Mouse (Mus musculus) myocyte (in vitro differentiated cells): Measurements from ENCODE around the gene Pogk. TPM values are rescaled to one million over a fixed set of nuclear protein-coding genes. Genes with fewer than 3 reads are reported as not detected.
A peak's percentile ranks its signal among the peaks of the same experiment; 100 is the strongest.

Experiments used
- H3K27me3 ChIP-seq: one replicate; pipeline ENCODE4 v1.6.1; 2011; ENCODE audit not compliant: control insufficient read depth, insufficient read depth, insufficient read length
- H3K36me3 ChIP-seq: one replicate; pipeline ENCODE4 v1.6.1; 2011; ENCODE audit not compliant: control insufficient read depth, insufficient read depth
- H3K4me2 ChIP-seq: one replicate; pipeline ENCODE4 v1.6.1; 2011; ENCODE audit warnings: low read depth, control low read depth
- H3K4me3 ChIP-seq: one replicate; pipeline ENCODE4 v1.5.1; 2011; ENCODE audit warnings: mild to moderate bottlenecking, control low read depth, moderate library complexity
- H3K79me2 ChIP-seq: one replicate; pipeline ENCODE4 v1.6.1; 2011; ENCODE audit not compliant: control insufficient read depth, insufficient read depth
- H3ac ChIP-seq: one replicate; pipeline ENCODE4 v1.6.1; 2011; ENCODE audit not compliant: control insufficient read depth, insufficient read length
- CEBPB ChIP-seq: IDR thresholded peaks from 2 replicates; pipeline ENCODE4 v1.6.1; 2011; ENCODE audit warnings: mild to moderate bottlenecking, moderate library complexity; ENCODE audit not compliant: poor library complexity, insufficient read depth, severe bottlenecking
- E2F4 ChIP-seq: IDR thresholded peaks from one replicate; pipeline ENCODE4 v1.6.1; 2011; ENCODE audit warnings: mild to moderate bottlenecking, control low read depth, moderate library complexity; ENCODE audit not compliant: insufficient read depth
- MAX ChIP-seq: IDR thresholded peaks from one replicate; pipeline ENCODE4 v1.6.1; 2011; ENCODE audit warnings: low read depth, mild to moderate bottlenecking, control low read depth
- MYOD1 ChIP-seq, 3 experiments: IDR thresholded peaks; one replicate each; pipeline ENCODE4 v1.6.1; 2011; ENCODE audit warnings: control low read depth in 2 of 3, low read depth in 2 of 3, mild to moderate bottlenecking in 2 of 3, moderate library complexity in 1 of 3; ENCODE audit not compliant: insufficient read length in 2 of 3, control insufficient read depth in 1 of 3
- MYOG ChIP-seq, 3 experiments: IDR thresholded peaks; one replicate each; pipeline ENCODE4 v1.6.1; 2011; ENCODE audit warnings: control low read depth in 2 of 3, low read depth in 2 of 3, mild to moderate bottlenecking in 2 of 3; ENCODE audit not compliant: insufficient read length in 2 of 3, control insufficient read depth in 1 of 3, insufficient read depth in 1 of 3
- POLR2A ChIP-seq: IDR thresholded peaks from one replicate; pipeline ENCODE4 v1.6.1; 2011; ENCODE audit warnings: low read depth, mild to moderate bottlenecking, control low read depth, moderate library complexity; ENCODE audit not compliant: insufficient read length
- POLR2AphosphoS2 ChIP-seq: IDR thresholded peaks from one replicate; pipeline ENCODE4 v1.6.1; 2011; ENCODE audit warnings: low read depth, control low read depth; ENCODE audit not compliant: insufficient read length
- REST ChIP-seq: IDR thresholded peaks from one replicate; pipeline ENCODE4 v1.6.1; 2011; ENCODE audit warnings: mild to moderate bottlenecking, control low read depth, moderate library complexity; ENCODE audit not compliant: insufficient read depth, insufficient read length
- SRF ChIP-seq: IDR thresholded peaks from one replicate; pipeline ENCODE4 v1.6.1; 2011; ENCODE audit warnings: low read depth; ENCODE audit not compliant: control insufficient read depth, insufficient read length
- TCF12 ChIP-seq: IDR thresholded peaks from one replicate; pipeline ENCODE4 v1.6.1; 2011; ENCODE audit warnings: mild to moderate bottlenecking, control low read depth; ENCODE audit not compliant: poor library complexity, insufficient read depth, severe bottlenecking
- TCF3 ChIP-seq: IDR thresholded peaks from one replicate; pipeline ENCODE4 v1.6.1; 2011; ENCODE audit warnings: low read depth, control low read depth; ENCODE audit not compliant: insufficient read length
- USF1 ChIP-seq: IDR thresholded peaks from one replicate; pipeline ENCODE4 v1.6.1; 2011; ENCODE audit warnings: low read depth, mild to moderate bottlenecking, control low read depth, moderate library complexity
- polyA plus RNA-seq: library from polyadenylated mRNA; unstranded; fragments of >200 nt; fragmentation: generic; extraction: Trizol; gene quantifications from one replicate; pipeline ENCODE4 v1.2.1, GENCODE M21; 2012; ENCODE audit warnings: missing spikeins

Pogk gene
- polyA plus RNA-seq, 1 experiment: 6.2 TPM

DNA sequence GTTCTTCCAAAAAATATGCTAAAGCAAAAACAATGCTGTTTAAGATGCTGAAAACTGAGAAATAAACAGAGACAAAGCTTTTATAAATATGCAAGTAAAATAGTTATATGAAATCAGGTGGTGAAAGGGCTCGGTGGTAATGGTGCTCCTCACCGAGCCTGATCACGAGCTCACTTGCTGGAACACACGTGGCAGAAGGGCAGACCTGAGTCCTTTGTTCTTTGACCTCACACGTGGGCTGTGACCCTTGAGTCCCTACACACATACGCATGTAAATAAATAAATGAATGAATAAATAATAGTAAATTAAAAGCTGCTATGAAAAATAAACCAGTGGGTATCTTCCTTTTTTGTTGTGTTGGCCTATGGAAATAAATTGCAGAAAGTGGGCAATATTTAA, 32.5 kb downstream of the Pogk start:
- no peak overlapping the region for H3K4me3 ChIP-seq
- H3K27me3 ChIP-seq: peaks cover 5% of the 10 kb centered on the region
- H3K4me2 ChIP-seq: no peak overlapping the region
- H3K36me3 ChIP-seq: no peaks in the 10 kb centered on the region
- no peak overlapping the region for H3ac ChIP-seq
- TF ChIP-seq USF1 (no peak), CEBPB (no peak), TCF3 (no peak), POLR2AphosphoS2 (no peak), MYOG (IDR thresholded peaks at IDR 0.05; ENCODE audit: control insufficient read depth in 1 of 3, insufficient read depth in 1 of 3, insufficient read length in 2 of 3, low read depth in 2 of 3) (no peak), POLR2A (no peak), MAX (no peak), TCF12 (no peak), MYOD1 (IDR thresholded peaks at IDR 0.05; ENCODE audit: control insufficient read depth in 1 of 3, insufficient read length in 2 of 3, low read depth in 2 of 3) (no peak), E2F4 (no peak), SRF (no peak), REST (no peak)
- H3K79me2 ChIP-seq: peaks cover 25% of the 10 kb centered on the region

GRCm38 (mm10) chr1:166363122-166363521, 46.5 kb downstream of the Pogk start:
- H3ac ChIP-seq: no peak overlapping the region
- TF ChIP-seq USF1 (no peak), TCF3 (no peak), REST (no peak), CEBPB (no peak), MYOG (IDR thresholded peaks at IDR 0.05; ENCODE audit: control insufficient read depth in 1 of 3, insufficient read depth in 1 of 3, insufficient read length in 2 of 3, low read depth in 2 of 3) (no peak), MYOD1 (IDR thresholded peaks at IDR 0.05; ENCODE audit: control insufficient read depth in 1 of 3, insufficient read length in 2 of 3, low read depth in 2 of 3) (no peak), SRF (no peak), MAX (no peak), POLR2AphosphoS2 (no peak), POLR2A (no peak), TCF12 (no peak), E2F4 (no peak)
- no peaks in the 10 kb centered on the region for H3K79me2 ChIP-seq

GRCm38 (mm10) chr1:166362659-166363058, 47.0 kb downstream of the Pogk start:
- H3K27me3 ChIP-seq: peaks cover 5% of the 10 kb centered on the region
- no peaks in the 10 kb centered on the region for H3K79me2 ChIP-seq
- TF ChIP-seq MYOD1 (IDR thresholded peaks at IDR 0.05; ENCODE audit: control insufficient read depth in 1 of 3, insufficient read length in 2 of 3, low read depth in 2 of 3): no peak
- no peak for TF ChIP-seq SRF
- TF ChIP-seq TCF3: no peak
- no peak overlapping the region for H3K4me2 ChIP-seq
- no peak overlapping the region for H3ac ChIP-seq
- no peak overlapping the region for H3K4me3 ChIP-seq
- no peaks in the 10 kb centered on the region for H3K36me3 ChIP-seq

More at GRCm38 (mm10) chr1:166363122-166363521, 46.5 kb downstream of the Pogk start:
- Histone ChIP-seq H3K27me3 (peaks cover 5% of the 10 kb centered on the region), H3K4me3 (no peak overlapping the region), H3K4me2 (no peak overlapping the region), H3K36me3 (no peaks in the 10 kb centered on the region)

- Histone ChIP-seq H3K4me2 (no peak overlapping the region), H3K79me2 (no peaks in the 10 kb centered on the region)
Measured at GRCm38 (mm10) chr1:166361842-166362241, 47.8 kb downstream of the Pogk start.

GRCm38 (mm10) chr1:166360896-166361295, 48.8 kb downstream of the Pogk start:
- H3K27me3 ChIP-seq: peaks cover 5% of the 10 kb centered on the region
- H3K4me3 ChIP-seq: no peak overlapping the region
- H3K4me2 ChIP-seq: peak overlapping the region; percentile 39
- TF ChIP-seq TCF12: no peak
- no peak for TF ChIP-seq POLR2AphosphoS2
- no peak for TF ChIP-seq SRF
- TF ChIP-seq MYOD1 (IDR thresholded peaks at IDR 0.05; ENCODE audit: control insufficient read depth in 1 of 3, insufficient read length in 2 of 3, low read depth in 2 of 3): no peak
- TF ChIP-seq MAX: no peak
- no peak for TF ChIP-seq MYOG (IDR thresholded peaks at IDR 0.05; ENCODE audit: control insufficient read depth in 1 of 3, insufficient read depth in 1 of 3, insufficient read length in 2 of 3, low read depth in 2 of 3)
- no peak for TF ChIP-seq POLR2A
- TF ChIP-seq E2F4: no peak
- TF ChIP-seq CEBPB: no peak
- no peak for TF ChIP-seq TCF3
- no peak for TF ChIP-seq REST
- TF ChIP-seq USF1: no peak
- no peaks in the 10 kb centered on the region for H3K79me2 ChIP-seq
- H3K36me3 ChIP-seq: no peaks in the 10 kb centered on the region
- H3ac ChIP-seq: no peak overlapping the region

More at GRCm38 (mm10) chr1:166361842-166362241, 47.8 kb downstream of the Pogk start:
- Histone ChIP-seq H3K36me3 (no peaks in the 10 kb centered on the region), H3K4me3 (no peak overlapping the region), H3ac (no peak overlapping the region), H3K27me3 (peaks cover 5% of the 10 kb centered on the region)
- no peak for TF ChIP-seq MAX
- TF ChIP-seq POLR2AphosphoS2: no peak
- no peak for TF ChIP-seq MYOG (IDR thresholded peaks at IDR 0.05; ENCODE audit: control insufficient read depth in 1 of 3, insufficient read depth in 1 of 3, insufficient read length in 2 of 3, low read depth in 2 of 3)
- TF ChIP-seq E2F4: no peak
- no peak for TF ChIP-seq REST
- no peak for TF ChIP-seq TCF3
- no peak for TF ChIP-seq POLR2A
- no peak for TF ChIP-seq TCF12
- TF ChIP-seq USF1: no peak
- no peak for TF ChIP-seq MYOD1 (IDR thresholded peaks at IDR 0.05; ENCODE audit: control insufficient read depth in 1 of 3, insufficient read length in 2 of 3, low read depth in 2 of 3)
- TF ChIP-seq CEBPB: no peak
- TF ChIP-seq SRF: no peak
